Mouse (Mus musculus): ENCODE results near the gene Mup21.
"Not testable (repeated sequence)": the region's sequence is repeated elsewhere in the genome, so short reads cannot be mapped to it uniquely, and the experiment has no call there.

Mup21 gene

GRCm38 (mm10) chr4:62150811-62151210 lies at the start of gene Mup21:
Mup21 (minus strand) TSS chr4:62150863.
- DNase-seq (ENCODE audit: low spot score): no peak

GRCm38 (mm10) chr4:62199923-62200529 lies 49.4 kb upstream of the Mup21 start:
- no peak for DNase-seq (ENCODE audit: low spot score)

DNA sequence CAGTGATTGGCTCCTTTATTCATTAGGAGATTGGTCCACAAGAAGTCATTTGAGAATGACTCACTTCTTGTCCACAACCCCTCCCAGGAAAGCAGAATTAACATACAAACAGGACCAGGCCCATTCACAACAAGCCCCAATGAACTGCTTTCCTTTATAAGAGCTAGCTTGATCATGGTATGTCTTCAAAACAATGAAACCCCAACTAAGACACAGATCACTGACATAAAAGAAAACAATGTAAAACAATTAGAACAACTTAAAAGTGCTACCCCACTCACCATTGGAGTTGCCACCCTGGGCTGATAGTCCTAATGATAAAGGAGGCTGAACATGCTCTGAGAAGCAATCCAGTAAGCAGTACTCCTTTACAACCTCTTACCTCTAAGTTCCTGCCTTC lies 38.1 kb upstream of the Mup21 start:
- no peak for DNase-seq (ENCODE audit: low spot score)

GRCm38 (mm10) chr4:62177282-62177681 lies 26.6 kb upstream of the Mup21 start:
- no peak for DNase-seq (ENCODE audit: low spot score)

DNA sequence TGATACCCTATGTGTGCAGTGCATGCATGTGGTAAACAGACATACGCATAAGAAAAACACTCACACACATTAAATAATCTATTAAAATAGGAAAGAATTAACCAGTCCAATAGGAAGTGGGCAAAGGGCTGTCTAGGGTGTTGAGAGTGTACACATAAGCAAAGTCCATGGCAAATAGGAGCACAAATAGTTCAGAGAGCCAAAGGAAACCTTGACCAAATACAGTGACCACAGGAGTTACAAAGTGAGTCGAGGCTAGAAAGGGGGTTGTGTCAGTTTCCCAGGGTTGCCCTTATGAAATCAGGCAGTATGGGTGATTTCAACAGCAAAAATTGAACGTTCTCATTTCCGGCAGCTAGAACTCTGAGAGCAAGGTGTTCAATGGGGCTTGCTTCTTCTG lies 23.8 kb upstream of the Mup21 start:
- no peak for DNase-seq (ENCODE audit: low spot score)

DNA sequence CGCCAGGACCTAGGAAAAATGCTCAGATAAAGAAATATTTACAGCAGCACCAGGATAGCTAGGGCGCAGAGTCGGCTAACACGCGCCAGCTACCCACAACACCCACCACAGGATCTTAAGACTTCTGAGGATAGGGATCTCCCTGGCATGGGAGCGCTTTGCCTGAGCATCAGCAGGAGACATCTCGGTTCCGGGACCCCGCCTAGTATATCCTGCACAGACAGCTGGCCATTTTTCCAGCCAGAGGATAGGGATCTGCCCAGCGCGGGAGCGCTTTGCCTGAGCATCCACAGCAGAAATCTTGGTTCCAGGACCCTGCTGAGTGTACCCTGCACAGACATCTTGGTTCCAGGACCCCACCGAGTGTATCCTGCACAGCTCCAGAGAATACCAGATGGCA lies 17.0 kb upstream of the Mup21 start:
- not testable (repeated sequence) for DNase-seq (ENCODE audit: low spot score)

DNA sequence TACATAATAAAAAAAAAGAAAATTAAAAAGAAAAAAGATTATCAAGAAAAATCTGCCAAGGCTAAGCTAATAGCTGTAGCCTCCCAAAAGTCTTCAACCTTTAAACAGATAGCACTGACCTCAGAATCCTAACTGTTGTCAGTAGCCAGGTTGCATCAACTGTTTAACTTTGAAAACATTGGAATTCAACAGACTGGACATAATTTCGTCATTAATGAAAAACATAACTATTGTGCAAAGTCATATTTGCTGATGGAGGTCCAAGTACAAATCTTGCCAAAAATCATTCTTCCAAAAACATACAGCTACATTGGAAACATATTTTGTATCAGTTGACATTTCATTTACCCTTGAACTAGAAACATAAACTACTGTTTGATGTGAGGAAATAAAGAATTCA lies 7.7 kb upstream of the Mup21 start:
- no peak for DNase-seq (ENCODE audit: low spot score)

DNA sequence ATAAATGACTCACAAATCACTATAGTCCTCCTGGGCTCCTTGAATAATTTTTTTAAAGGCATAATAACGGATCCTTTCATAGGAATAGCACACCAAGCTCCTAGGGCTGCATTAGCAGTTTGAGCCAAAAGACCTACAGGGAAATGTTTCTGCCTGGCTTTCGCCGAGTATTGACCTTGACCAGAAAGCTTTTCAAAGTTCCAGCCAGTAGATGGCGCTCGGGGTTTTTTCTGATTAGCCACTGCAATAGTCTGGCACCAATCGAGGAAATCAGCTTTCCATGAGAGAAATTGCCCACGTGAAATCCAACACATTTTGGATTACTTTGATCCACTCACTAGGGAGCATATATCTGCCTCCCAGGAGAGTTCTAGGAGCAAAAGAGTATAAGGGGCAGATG lies 17.0 kb downstream of the Mup21 start:
- no peak for DNase-seq (ENCODE audit: low spot score)

DNA sequence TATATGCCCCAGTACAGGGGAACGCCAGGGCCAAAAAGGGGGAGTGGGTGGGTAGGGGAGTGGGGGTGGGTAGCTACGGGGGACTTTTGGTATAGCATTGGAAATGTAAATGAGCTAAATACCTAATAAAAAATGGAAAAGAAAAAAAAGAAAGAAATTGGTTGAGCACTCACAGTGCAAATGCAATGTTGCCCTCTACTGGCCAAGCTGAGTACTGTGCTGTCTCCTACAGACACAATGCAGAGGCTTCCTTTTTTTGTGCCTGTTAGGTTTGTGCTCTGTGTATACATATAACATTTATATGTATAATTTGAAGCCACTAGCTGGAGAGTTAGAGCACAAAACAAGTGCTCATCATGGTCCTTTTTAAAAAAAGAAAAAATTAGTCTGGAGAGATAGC lies 47.3 kb downstream of the Mup21 start:
- DNase-seq (ENCODE audit: low spot score): not testable (repeated sequence)
